Mouse (Mus musculus): ENCODE measurements around the gene Mrpl41.
"Not testable (repeated sequence)": the region's sequence is repeated elsewhere in the genome, so short reads cannot be mapped to it uniquely, and the experiment has no call there.

Gene Mrpl41

DNA sequence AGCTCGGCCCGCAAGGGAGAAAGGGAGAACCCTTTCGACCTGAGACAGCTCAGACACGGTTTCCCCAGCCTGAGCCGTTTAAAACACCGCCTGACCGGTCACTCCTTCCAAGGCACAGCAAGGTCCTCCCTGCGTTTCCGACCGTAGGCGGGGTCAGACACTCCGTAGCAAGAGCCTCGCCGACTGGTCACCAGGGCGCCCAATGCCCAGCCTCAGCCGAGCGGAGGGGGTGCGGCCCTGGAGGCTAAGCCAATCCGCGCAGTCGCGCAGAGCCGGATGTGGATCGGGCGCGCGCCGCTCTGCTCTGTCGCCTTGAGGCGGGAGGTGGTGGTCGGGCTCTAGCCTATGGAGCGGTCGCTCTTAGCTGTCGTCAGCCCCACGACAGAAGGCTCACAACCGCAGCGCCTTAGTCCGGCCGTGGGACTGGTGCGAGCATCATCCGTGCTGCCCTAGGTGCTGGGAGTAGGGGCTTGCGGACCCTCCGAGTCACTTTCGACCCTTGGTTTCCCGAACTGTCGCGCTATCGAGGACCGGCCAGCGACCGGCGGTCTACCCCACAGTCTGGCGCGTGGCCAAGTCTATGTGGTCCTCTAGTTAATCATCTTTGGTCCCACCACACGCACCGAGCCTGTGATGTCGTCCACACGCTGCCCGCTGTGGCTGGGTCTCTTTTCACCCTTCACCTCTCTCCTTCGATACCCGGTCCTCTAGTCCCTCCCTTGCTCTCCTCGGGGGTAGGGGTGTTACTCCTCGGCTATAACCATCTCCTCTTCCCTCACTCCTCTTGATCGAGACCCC lies at the start of gene Mrpl41:
TSS of gene Mrpl41 (minus strand) at position 193 of the 798 bp plus-strand sequence.
- DNase-seq (ENCODE audit: inconsistent ontology term) = peak; percentile 99

GRCm38 (mm10) chr2:25022678-25023077 lies 47.8 kb upstream of the Mrpl41 start:
- no peak for DNase-seq (ENCODE audit: inconsistent ontology term)

- DNase-seq (ENCODE audit: inconsistent ontology term) = no peak
These were observed 33.4 kb upstream of the Mrpl41 start for GRCm38 (mm10) chr2:25008250-25008649.

- DNase-seq (ENCODE audit: inconsistent ontology term) = no peak
These were observed 31.9 kb upstream of the Mrpl41 start for GRCm38 (mm10) chr2:25006767-25007166.

GRCm38 (mm10) chr2:25003946-25004786 lies 29.3 kb upstream of the Mrpl41 start:
- peak; percentile 52 for DNase-seq (ENCODE audit: inconsistent ontology term)

DNA sequence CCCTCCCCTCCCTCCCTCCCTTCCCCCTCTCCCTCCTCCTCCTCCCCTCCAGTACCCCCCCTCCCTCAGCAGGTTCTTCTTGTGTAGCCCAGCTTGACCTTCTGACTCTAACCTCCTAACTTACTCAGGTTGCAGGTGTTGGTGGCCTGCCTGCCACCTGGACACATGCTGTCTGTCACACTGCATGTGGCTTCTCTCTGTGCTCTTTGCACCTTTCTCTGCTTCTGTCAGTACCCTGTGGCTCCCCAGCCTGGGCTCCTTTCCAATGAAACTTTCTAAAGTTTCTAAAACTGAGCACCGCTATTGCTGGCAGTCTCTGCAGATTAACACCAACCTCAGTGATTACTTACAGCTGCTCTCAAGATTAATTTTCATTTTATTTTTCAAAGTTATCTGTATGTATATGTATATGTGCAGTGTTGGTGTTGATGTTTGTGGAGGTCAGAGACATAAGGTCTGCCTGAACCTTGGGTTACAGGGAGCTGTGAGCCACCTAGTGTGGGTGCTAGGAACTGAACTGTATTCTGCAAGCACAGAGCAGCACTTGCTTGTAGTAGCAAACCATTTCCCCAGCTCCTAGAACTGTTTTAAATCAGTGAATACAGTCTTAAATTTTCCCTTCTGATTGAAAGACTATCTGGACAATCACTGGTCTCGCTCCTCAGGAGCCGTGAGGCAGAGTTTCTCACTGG lies 25.8 kb upstream of the Mrpl41 start:
- DNase-seq (ENCODE audit: inconsistent ontology term) = peak; percentile 11

DNA sequence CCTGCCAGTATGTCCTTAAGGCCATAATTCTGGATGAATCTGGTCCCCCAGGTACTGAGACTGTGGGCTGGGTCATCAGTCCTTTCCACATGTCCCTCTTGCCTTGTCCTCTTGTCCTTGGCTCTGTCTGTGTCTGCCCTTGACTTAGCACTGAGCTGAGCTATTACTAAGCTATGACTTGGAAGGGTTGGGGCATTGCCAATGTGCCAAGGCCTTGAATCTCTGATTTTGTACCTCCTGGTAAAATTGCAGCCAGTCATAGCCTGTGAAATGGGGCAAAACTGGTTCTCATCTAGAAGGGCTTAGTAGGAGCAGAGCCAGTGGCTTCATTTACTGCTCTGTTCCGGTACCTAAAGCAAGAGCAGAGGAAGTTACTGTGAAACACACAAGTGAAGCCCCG lies 21.6 kb upstream of the Mrpl41 start:
- DNase-seq (ENCODE audit: inconsistent ontology term) = no peak

GRCm38 (mm10) chr2:24995332-24995731 lies 20.4 kb upstream of the Mrpl41 start:
- no peak for DNase-seq (ENCODE audit: inconsistent ontology term)

- no peak for DNase-seq (ENCODE audit: inconsistent ontology term)
These were observed 12.9 kb upstream of the Mrpl41 start for GRCm38 (mm10) chr2:24987762-24988161.

DNA sequence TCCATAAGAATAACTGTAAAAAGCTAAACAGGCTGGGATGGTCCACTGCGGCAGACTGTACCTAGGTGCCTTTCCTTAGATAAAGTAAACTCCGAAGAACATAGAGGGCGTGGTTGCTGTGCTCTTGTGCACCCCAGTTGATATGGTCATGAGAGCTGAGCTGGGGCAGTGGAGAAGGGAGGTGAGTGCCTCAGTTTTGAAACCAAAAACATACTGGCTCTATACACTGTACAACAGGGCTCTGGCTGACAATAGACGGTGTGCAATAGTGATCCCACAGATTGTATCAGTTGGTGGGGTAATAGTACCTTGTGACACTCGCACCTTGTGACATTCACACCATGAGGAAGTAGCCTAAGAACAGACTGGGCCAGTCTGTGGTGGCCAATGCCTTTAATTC lies 2.1 kb upstream of the Mrpl41 start:
- no peak for DNase-seq (ENCODE audit: inconsistent ontology term)

DNA sequence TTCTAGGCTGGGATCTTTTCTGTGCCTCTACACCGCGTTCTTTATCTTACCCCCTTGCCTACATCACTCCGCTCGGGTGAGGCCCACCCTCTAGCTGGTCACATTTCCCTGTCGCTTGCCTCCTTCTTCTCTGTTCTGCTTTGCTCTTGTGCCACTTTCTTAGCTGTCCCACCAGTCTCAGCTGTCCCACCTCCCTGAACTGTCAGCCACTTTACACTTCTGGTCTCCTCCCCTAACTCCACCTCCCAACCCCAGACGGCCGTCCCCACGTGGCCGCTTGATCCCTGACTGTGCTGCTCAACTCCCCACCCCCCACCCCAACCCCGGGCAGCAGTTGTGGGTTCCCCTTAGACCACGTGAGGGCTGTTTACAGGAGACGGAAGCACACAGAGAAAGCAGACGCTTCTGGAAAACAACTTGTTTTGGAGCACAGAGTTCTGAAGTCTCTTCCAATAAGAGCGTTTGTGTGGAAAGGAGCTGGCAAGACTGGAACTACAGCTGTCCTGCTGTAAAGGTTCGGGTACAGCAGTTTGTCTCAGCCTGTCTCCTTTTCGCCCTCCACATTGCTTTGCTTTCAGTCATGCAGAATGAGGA lies 903 bp upstream of the Mrpl41 start, which contains the start of gene Pnpla7:
TSS of gene Pnpla7 (plus strand) at position 330 of the 594 bp plus-strand sequence.
- DNase-seq (ENCODE audit: inconsistent ontology term) = peak; percentile 93

DNA sequence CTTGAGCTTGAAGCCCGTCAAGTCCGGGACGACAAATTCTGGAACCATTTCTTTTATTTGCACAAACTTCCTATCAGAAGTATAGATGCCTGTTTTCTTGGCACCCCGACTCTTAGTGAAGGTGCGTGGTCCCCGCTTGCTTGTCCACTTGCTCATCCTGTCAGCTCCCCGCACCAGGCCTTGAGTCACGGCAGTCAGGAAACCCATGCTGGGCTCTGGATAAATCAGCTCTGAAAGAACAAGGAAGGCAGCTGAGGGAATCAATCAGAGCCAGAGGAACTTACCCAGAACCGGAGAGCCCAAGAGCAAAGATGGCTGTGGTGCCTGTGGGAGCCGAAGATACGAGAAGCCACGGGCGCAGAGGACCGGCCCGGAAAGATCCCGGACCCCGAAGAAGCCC lies 446 bp downstream of the Mrpl41 start:
- DNase-seq (ENCODE audit: inconsistent ontology term) = not testable (repeated sequence)

DNA sequence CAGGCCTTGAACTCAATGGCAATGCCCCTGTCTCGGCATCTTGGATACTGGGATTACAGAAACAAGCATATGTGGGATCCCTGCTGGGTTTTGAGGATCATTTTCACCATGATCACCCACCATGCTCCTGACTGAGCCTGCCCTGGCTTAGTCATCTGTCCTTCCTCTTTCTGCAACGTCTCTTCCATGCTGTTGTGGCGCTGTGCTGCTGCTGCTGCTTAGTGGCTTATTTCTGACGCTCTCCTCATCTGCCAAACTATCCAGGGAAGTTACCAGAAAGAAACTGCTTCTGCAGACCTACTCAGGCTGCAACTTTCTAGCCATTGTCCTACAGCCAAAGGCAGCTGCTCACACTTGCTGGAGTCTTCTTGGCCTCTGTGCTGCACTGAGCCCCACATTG lies 4.5 kb downstream of the Mrpl41 start:
- DNase-seq (ENCODE audit: inconsistent ontology term) = no peak

GRCm38 (mm10) chr2:24962304-24963000 lies 12.4 kb downstream of the Mrpl41 start, which contains the start of gene Dph7:
Gene Dph7 (plus strand): TSS chr2:24962400.
- peak; percentile 76 for DNase-seq (ENCODE audit: inconsistent ontology term)

DNA sequence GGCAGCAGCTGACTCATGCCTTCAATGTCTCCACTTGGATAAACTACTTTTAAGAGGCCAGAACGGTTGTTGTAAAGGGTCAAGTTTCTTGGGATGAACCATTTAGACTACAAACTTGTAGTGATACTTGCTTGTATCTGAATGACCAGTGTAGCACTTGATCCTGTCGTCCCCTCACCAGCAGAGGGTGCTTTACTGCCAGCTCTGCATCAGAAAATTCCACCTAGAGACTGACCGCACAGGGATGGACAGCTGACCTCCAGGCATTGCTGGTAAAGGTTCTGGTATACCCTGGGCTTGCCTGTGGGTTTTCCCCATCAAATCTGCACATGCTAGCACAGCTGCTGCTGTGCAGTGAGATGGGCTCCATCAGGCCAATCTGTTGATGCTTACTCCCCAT lies 14.0 kb downstream of the Mrpl41 start:
- no peak for DNase-seq (ENCODE audit: inconsistent ontology term)

DNA sequence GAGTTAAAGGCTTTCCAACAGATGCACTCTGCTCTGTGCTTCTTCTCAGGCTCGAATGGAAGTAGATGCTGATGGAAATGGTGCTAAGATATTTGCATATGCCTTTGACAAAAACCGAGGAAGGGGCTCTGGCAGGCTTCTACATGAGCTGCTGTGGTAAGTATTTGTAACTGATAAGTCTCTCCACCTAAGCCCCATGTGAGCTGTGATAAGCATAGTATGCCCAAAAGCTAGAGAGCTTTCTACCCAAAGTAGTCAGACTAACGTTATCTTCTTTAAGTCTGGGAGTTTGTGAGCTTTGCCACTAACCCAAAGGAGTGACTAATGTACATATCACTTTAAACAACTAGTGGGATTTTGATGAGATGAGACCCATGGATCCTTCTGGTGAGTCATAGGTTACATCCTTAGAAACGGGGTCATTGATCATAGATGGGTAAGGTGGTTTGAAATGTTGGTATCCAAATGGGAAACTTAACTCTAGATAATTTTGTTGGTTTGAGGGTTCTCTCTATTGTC lies 22.3 kb downstream of the Mrpl41 start:
- DNase-seq (ENCODE audit: inconsistent ontology term) = no peak

DNA sequence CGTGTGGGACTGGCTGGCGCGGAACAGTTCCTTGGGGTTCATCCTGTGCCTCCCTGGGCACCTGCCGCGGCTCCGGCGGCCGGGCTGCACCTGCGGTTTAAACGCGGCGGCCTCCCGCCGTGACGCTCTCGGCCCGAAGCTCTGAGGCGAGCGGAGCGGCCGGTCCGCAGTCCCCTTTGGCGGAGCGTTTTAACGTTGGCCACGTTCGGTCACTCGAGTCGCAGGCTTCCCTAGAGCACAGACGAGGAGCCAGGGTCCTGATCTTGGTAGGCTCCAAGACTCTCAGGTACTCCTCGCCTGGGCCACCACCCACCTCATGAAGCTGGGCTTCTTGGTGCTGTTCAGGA lies 24.7 kb downstream of the Mrpl41 start:
- DNase-seq (ENCODE audit: inconsistent ontology term) = no peak

DNA sequence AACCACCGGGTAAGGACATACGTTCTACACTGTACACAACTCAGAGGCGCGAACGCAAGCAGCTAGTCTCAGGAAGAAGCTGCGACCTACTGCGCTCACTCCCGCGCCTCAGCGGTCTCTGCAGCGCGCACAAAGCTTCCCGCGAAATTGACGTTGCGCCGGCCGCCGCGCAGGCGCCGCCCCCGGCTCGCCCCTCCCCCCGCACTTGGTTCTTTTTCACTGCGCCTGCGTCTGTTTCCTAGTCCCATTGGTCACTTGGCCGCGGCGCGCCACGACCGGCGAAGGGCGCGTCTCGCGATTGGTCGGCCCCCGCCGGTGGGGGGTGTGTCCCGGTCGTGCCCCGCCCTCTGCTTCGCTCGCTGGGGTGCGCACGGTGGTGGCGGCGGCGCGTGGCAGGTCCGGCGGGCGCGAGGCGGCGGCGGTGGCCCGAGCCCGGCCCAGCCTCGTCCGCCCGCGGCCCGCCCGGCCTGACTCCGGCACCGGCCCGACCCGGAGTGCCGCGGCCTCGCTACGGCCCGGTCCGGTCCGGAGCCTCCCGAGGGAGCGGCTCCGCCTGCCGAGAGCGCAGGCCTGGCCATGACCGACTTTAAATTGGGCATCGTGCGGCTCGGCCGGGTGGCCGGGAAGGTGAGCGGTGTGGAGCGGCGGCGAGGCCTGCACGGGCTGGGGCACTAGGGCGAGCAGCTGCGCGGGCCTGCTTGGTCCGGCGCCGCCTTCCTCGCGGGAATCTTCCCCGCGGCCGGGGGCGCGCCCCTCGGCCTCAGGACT lies 25.3 kb downstream of the Mrpl41 start, which contains the start of gene Zmynd19:
TSS of gene Zmynd19 (plus strand) at position 372 of the 768 bp plus-strand sequence.
- peak; percentile 98 for DNase-seq (ENCODE audit: inconsistent ontology term)

DNA sequence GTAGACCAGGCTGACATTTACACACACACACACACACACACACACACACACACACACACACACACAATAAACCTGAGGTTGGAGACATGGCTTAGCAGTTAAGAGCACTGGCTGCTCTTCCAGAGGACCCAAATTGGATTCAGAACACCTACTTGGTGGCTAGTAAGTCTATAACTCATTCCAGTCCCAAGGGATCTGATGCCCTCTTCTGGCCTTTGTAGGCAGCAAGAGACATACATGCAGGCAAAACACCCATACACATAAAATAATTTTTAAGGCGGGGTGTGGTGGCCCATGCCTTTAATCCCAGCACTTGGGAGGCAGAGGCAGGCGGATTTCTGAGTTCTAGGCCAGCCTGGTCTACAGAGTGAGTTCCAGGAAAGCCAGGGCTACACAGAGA lies 30.6 kb downstream of the Mrpl41 start:
- DNase-seq (ENCODE audit: inconsistent ontology term) = not testable (repeated sequence)

DNA sequence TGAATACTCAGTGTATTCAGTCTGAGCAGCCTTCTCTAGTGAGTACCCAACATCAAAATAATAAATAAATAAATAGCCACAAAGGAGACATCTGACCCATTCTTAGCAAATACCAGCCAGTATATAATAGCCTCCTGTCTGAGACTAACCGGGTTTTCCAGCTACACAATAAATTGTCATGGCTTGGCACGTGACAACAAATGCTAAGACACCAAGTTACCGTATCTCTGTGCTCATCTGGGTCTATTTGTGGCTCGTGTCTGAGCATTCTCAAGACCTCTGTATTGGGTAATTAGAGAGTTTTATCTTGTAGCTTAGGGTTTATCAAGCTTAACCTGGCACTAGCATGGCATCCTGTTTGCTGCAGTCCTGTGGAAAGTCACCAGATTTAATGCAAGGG lies 32.8 kb downstream of the Mrpl41 start:
- DNase-seq (ENCODE audit: inconsistent ontology term) = no peak

Measured in Muller cell, postnatal 12 days (primary cell).